Mouse (Mus musculus) G1E (cell line): ENCODE results near the gene Rhoh. TPM values are rescaled to one million over a fixed set of nuclear protein-coding genes. Genes with fewer than 3 reads are reported as not detected.

Source experiments
- ATAC-seq: 2 replicates; pipeline ENCODE4 v1.8.0; 2016; ENCODE audit warnings: mild to moderate bottlenecking; ENCODE audit not compliant: insufficient number of reproducible peaks, poor library complexity, low FRiP score, severe bottlenecking; ENCODE audit errors: extremely low read depth
- DNase-seq: peaks from one replicate; pipeline ENCODE4 v3.0.0; 2012; ENCODE audit warnings: low spot score
- H3K27me3 ChIP-seq: 2 replicates; pipeline ENCODE4 v1.6.1; 2012; ENCODE audit warnings: mild to moderate bottlenecking, low read length, inconsistent platforms; ENCODE audit not compliant: insufficient read depth
- H3K36me3 ChIP-seq: replicated peaks from 2 replicates; pipeline ENCODE3; 2012; ENCODE audit warnings: mild to moderate bottlenecking, inconsistent platforms
- H3K4me1 ChIP-seq: 2 replicates; pipeline ENCODE4 v1.6.1; 2012; ENCODE audit warnings: low read depth, low read length, inconsistent platforms, mixed read lengths; ENCODE audit not compliant: insufficient read depth
- H3K4me3 ChIP-seq: 2 replicates; pipeline ENCODE4 v1.5.1; 2012; ENCODE audit warnings: low read depth, mild to moderate bottlenecking, inconsistent platforms, low read length, moderate library complexity, mixed read lengths
- H3K9me3 ChIP-seq: replicated peaks from 2 replicates; pipeline ENCODE4 v1.6.1; 2012; ENCODE audit warnings: inconsistent platforms
- CTCF ChIP-seq: IDR thresholded peaks from 2 replicates; pipeline ENCODE4 v1.5.1; 2012; ENCODE audit warnings: low read depth, low read length, inconsistent platforms, mixed read lengths
- GATA1 ChIP-seq: IDR thresholded peaks from 2 replicates; pipeline ENCODE4 v1.6.1; 2012; ENCODE audit warnings: borderline replicate concordance, low read length, inconsistent platforms, mixed read lengths
- GATA2 ChIP-seq: IDR thresholded peaks from 2 replicates; pipeline ENCODE4 v1.6.1; 2012; ENCODE audit warnings: low read depth, low read length, inconsistent platforms, borderline replicate concordance
- POLR2AphosphoS5 ChIP-seq: IDR thresholded peaks from 2 replicates; pipeline ENCODE4 v1.6.1; 2012; ENCODE audit warnings: low read depth, low read length, inconsistent platforms; ENCODE audit not compliant: insufficient replicate concordance
- TAL1 ChIP-seq: conservative IDR thresholded peaks from 2 replicates; pipeline ENCODE4 v1.6.1; 2012; ENCODE audit warnings: low read depth, low read length, inconsistent platforms, mixed read lengths
- polyA plus RNA-seq: library from polyadenylated mRNA; stranded (reverse); fragments of >175 nt; gene quantifications from 2 replicates; pipeline ENCODE4 v1.2.3, GENCODE M21; 2012
- total RNA-seq, 2 experiments: library from RNA; stranded (forward) in 1 of 2; stranded (reverse) in 1 of 2; fragments of 200-1000 nt in 1 of 2; fragments of >200 nt in 1 of 2; fragmentation: Nextera tagmentation in 1 of 2; gene quantifications; 2 replicates each; pipeline ENCODE4 v1.2.3; 2014 to 2017

The Rhoh gene
- total and polyA plus RNA-seq, 3 experiments = 0.49 TPM; not detected in 2

DNA sequence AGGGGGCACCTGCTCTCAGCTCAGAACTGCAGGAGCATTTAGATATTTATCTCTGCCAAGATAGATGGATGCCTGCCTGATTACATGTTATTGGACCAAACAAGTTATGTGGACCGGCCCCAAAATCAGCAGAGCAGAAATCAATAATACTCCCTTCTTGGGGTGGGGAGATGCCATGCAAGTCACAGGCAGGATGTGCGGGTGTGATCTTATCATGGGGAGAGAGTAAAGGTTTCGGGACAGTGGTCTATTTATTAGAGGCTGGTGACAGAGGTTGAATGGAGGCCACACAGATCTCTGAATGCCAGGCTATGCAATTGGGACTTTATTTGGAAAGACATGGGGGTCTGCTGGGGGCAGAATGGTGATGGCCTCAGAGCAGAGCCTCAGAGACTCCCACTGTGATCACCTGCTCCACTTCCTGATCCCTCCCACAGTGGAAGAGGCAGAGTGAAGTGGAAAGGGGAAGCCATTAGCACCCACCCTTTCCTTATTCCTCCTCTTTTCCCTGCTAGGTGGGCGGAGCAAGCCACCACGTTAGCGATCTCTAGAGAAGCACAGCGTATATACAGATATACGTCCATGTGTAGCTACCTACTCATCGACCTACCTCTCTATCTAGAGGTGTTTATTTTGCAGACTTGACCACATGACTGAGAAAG, 60.6 kb downstream of the Rhoh start:
- no peak overlapping the region for H3K4me3 ChIP-seq
- H3K9me3 ChIP-seq = no peaks in the 10 kb centered on the region
- no peak for TF ChIP-seq GATA1
- no peak for TF ChIP-seq POLR2AphosphoS5
- TF ChIP-seq GATA2 = no peak
- no peak for TF ChIP-seq TAL1
- no peak for TF ChIP-seq CTCF
- H3K4me1 ChIP-seq = no peaks in the 10 kb centered on the region
- DNase-seq (no peak), ATAC-seq (no peak)
- no peaks in the 10 kb centered on the region for H3K36me3 ChIP-seq
- H3K27me3 ChIP-seq = peaks cover 8% of the 10 kb centered on the region

DNA sequence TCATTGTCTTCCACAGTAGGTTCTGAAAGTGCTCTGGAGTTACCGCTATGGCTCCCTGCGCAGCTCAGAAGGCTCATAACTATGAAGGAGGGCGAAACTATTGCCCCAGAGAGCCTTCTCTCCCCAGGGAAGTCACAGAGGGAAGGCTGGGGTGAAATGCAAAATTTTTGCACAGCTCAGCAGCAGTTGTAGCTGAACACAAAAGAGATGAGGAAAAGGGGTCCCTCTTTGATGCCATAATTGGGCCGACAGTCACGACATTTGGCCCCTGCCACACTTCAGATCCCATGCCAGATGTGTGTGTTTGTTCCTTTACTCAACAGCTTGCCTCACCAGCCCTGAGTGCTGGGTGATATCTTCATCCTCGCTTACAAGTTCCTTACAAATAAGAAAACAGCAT, 65.7 kb downstream of the Rhoh start:
- ATAC-seq (no peak), DNase-seq (no peak)
- Histone ChIP-seq H3K4me3 (no peak overlapping the region), H3K4me1 (no peaks in the 10 kb centered on the region), H3K36me3 (no peaks in the 10 kb centered on the region), H3K9me3 (no peaks in the 10 kb centered on the region), H3K27me3 (peaks cover 8% of the 10 kb centered on the region)
- TF ChIP-seq GATA1 (no peak), CTCF (no peak), GATA2 (no peak), POLR2AphosphoS5 (no peak), TAL1 (no peak)

DNA sequence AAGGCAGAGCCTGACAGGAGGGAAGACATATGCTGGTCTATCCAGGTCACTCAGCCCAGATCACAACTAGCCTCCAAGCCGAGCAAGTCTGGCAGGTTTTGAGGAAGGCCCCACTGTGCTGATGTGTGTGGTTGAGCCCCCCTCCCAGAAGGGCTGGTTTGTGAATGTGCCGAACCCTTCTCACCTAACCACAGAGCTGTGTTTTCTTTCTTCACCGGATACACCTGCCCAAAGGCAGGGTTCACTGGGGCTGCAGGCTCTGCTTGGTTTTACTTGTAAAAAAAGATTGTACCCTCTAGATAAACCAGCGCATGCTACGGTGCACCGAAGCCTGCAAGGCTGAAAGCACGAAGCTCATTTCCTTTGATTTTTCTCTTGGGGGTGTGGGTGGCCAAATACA, 68.1 kb downstream of the Rhoh start:
- no peaks in the 10 kb centered on the region for H3K9me3 ChIP-seq
- H3K4me1 ChIP-seq = no peaks in the 10 kb centered on the region
- H3K4me3 ChIP-seq = no peak overlapping the region
- TF ChIP-seq TAL1 = no peak
- no peak for TF ChIP-seq CTCF
- no peak for TF ChIP-seq GATA1
- no peak for TF ChIP-seq POLR2AphosphoS5
- TF ChIP-seq GATA2 = no peak
- no peaks in the 10 kb centered on the region for H3K36me3 ChIP-seq
- peaks cover 6% of the 10 kb centered on the region for H3K27me3 ChIP-seq
- DNase-seq (no peak), ATAC-seq (no peak)

DNA sequence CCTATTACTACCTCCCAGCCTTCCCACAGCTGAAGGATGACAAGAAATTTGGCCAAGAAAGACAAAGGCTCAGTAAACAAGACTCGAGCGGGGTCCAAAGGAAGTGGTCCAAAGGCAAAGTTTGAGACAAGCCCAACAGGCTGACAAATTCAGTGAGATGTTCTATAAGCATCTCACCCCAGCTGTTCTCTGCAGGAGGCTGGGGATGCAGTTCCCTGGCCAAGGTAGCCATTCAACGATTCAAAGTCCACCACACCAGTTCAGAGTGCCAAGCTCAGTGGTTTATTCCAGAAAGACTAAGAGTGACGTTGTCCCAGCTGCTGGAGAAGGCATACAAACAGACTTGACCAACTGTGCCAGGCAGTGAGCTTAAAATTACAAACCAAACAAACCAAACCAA, 69.2 kb downstream of the Rhoh start:
- no peak for DNase-seq
- ATAC-seq = no peak
- Histone ChIP-seq H3K36me3 (no peaks in the 10 kb centered on the region), H3K4me3 (no peak overlapping the region), H3K9me3 (no peaks in the 10 kb centered on the region), H3K27me3 (peaks cover 4% of the 10 kb centered on the region; the same call in 1 of the 2 replicates), H3K4me1 (no peaks in the 10 kb centered on the region)
- TF ChIP-seq POLR2AphosphoS5 (no peak), GATA2 (no peak), TAL1 (no peak), CTCF (no peak), GATA1 (no peak)

DNA sequence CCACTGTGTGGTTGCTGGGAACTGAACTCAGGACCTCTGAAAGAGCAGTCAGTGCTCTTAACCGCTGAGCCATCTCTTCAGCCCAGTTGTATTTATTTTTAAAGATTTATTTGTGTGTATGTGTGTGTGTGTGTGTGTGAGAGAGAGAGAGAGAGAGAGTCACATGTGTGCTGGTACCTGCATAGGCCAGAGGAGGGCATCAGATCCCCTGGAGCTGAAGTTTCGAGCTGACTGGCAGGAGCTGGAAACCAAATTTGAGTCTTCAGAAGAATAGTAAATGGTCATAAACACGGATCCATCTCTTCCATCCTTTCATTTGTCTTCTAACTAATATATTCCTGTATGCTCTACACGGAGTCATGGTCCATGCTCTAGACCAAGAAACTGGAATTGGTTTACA, 72.2 kb downstream of the Rhoh start:
- Histone ChIP-seq H3K27me3 (peaks cover 2% of the 10 kb centered on the region), H3K4me3 (no peak overlapping the region), H3K9me3 (no peaks in the 10 kb centered on the region), H3K4me1 (peaks cover 6% of the 10 kb centered on the region; the same call in 1 of the 2 replicates), H3K36me3 (no peaks in the 10 kb centered on the region)
- DNase-seq = no peak
- no peak for ATAC-seq
- no peak for TF ChIP-seq CTCF
- TF ChIP-seq GATA1 = no peak
- TF ChIP-seq TAL1 = no peak
- TF ChIP-seq GATA2 = no peak
- no peak for TF ChIP-seq POLR2AphosphoS5

DNA sequence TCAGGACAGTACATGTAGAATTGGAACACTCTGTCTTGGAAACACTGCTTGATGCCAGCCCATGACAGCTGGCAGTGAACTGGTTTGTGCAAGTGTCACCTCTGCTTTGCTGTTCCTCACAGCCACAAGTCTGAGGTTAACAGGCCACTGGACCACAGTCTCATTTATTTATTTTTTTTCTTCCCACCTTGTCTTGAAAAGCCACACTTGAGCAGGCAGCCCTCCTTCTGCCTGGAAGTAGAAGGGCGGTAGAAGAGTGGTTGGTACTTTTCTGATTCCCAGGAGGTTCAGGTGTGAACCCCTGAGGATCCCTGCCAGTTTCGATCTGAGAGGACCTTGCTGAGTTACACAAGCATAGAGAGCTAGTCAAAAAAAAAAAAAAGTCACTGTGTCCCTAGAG, 72.8 kb downstream of the Rhoh start:
- Histone ChIP-seq H3K27me3 (peaks cover 2% of the 10 kb centered on the region), H3K36me3 (no peaks in the 10 kb centered on the region), H3K9me3 (no peaks in the 10 kb centered on the region), H3K4me3 (no peak overlapping the region), H3K4me1 (peaks cover 6% of the 10 kb centered on the region; the same call in 1 of the 2 replicates)
- TF ChIP-seq GATA1 (no peak), POLR2AphosphoS5 (no peak), GATA2 (no peak), TAL1 (no peak), CTCF (no peak)
- DNase-seq (no peak), ATAC-seq (no peak)

DNA sequence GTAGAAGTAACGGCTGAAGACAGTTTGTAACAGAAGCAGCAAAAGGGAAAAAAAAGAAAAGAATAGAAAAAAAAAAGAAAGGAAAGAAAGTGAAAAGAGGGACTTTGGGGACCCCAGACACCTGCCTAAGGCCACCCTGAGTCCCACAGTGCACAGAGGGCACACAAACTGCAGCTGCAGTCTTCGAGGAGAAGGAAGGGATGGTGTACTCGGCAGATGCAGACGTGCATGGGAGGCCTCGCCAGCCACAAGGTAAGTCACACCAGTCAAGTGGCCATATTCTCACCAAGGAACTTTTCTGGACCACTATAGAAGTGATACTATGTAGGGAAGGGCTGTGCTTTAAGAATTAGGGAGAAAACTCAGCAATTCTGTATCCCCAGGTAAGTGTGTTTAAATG, 73.8 kb downstream of the Rhoh start, which contains the start of gene Chrna9:
Gene Chrna9, plus strand, starts transcription at position 139 of the 400 bp plus-strand sequence.
- no peaks in the 10 kb centered on the region for H3K9me3 ChIP-seq

More for the DNA sequence above, 73.8 kb downstream of the Rhoh start, which contains the start of gene Chrna9:
- H3K36me3 ChIP-seq = no peaks in the 10 kb centered on the region
- ATAC-seq (no peak), DNase-seq (no peak)
- H3K27me3 ChIP-seq = peaks cover 2% of the 10 kb centered on the region
- TF ChIP-seq POLR2AphosphoS5 (no peak), CTCF (no peak), TAL1 (no peak), GATA2 (no peak), GATA1 (no peak)
- H3K4me1 ChIP-seq = peaks cover 6% of the 10 kb centered on the region; the same call in 1 of the 2 replicates
- H3K4me3 ChIP-seq = no peak within 1 kb of the TSS
